Mouse (Mus musculus): ENCODE data around the gene Adra1d. TPM values are rescaled to one million over a fixed set of nuclear protein-coding genes. Genes with fewer than 3 reads are reported as not detected.

The Adra1d gene
- 10 to 100 TPM; 89.5 to 98.6 TPM for total RNA-seq (2021)
- long read RNA-seq, experiment 1, transcript Adra1d-201 (2 exons, 1,899 nt), result major isoform, 44 of 44 reads
- long read RNA-seq, experiment 1, partial matches to known transcripts, result 0 of 44 reads
- long read RNA-seq, experiment 1, other reads (novel, unspliced or antisense), result 0 of 44 reads
- long read RNA-seq, experiment 2, transcript Adra1d-201 (2 exons, 1,899 nt), result major isoform, 52 of 52 reads
- long read RNA-seq, experiment 2, partial matches to known transcripts, result 0 of 52 reads
- long read RNA-seq, experiment 2, other reads (novel, unspliced or antisense), result 0 of 52 reads

GRCm38 (mm10) chr2:131561891-131562585 is at the start of gene Adra1d:
Gene Adra1d, minus strand, starts transcription at chr2:131562283.
- Histone ChIP-seq H3K27ac (peak within 1 kb of the TSS; percentile 98), H3K4me3 (peak within 1 kb of the TSS; percentile 73)
- TF ChIP-seq CTCF (conservative IDR thresholded peaks at IDR 0.05), result no peak
- DNase-seq (ENCODE audit: low spot score in 2 of 2), result no peak

GRCm38 (mm10) chr2:131601881-131602280 is 39.8 kb upstream of the Adra1d start:
- no peak for TF ChIP-seq CTCF (conservative IDR thresholded peaks at IDR 0.05)
- Histone ChIP-seq H3K27ac (no peak overlapping the region), H3K4me3 (no peak overlapping the region)
- DNase-seq (ENCODE audit: low spot score in 2 of 2), result no peak

- H3K4me3 ChIP-seq, result no peak overlapping the region
- H3K27ac ChIP-seq, result no peak overlapping the region
- no peak for DNase-seq (ENCODE audit: low spot score in 2 of 2)
- no peak for TF ChIP-seq CTCF (conservative IDR thresholded peaks at IDR 0.05)
Measured at GRCm38 (mm10) chr2:131594871-131595270, 32.8 kb upstream of the Adra1d start.

- no peak for TF ChIP-seq CTCF (conservative IDR thresholded peaks at IDR 0.05)
- peak in 1 of 2 experiments; percentile 60 for DNase-seq (ENCODE audit: low spot score in 2 of 2)
- Histone ChIP-seq H3K4me3 (no peak overlapping the region), H3K27ac (peak overlapping the region; percentile 84)
Measured at GRCm38 (mm10) chr2:131587521-131587920, 25.4 kb upstream of the Adra1d start.

GRCm38 (mm10) chr2:131581506-131581905 is 19.4 kb upstream of the Adra1d start:
- Histone ChIP-seq H3K4me3 (no peak overlapping the region), H3K27ac (no peak overlapping the region)
- DNase-seq (ENCODE audit: low spot score in 2 of 2), result no peak
- no peak for TF ChIP-seq CTCF (conservative IDR thresholded peaks at IDR 0.05)

GRCm38 (mm10) chr2:131562586-131563122 is 571 bp upstream of the Adra1d start:
- H3K4me3 ChIP-seq, result peak overlapping the region; percentile 73
- H3K27ac ChIP-seq, result peak overlapping the region; percentile 98
- peak; percentile 76 to 77 for DNase-seq (ENCODE audit: low spot score in 2 of 2)
- peak; percentile 92 for TF ChIP-seq CTCF (conservative IDR thresholded peaks at IDR 0.05)

GRCm38 (mm10) chr2:131561344-131561870 is 676 bp downstream of the Adra1d start:
- no peak for DNase-seq (ENCODE audit: low spot score in 2 of 2)
- H3K4me3 ChIP-seq, result peak overlapping the region; percentile 73
- peak overlapping the region; percentile 98 for H3K27ac ChIP-seq
- TF ChIP-seq CTCF (conservative IDR thresholded peaks at IDR 0.05), result no peak

- no peak for DNase-seq (ENCODE audit: low spot score in 2 of 2)
- Histone ChIP-seq H3K4me3 (peak overlapping the region; percentile 73), H3K27ac (peak overlapping the region; percentile 98)
- TF ChIP-seq CTCF (conservative IDR thresholded peaks at IDR 0.05), result no peak
Measured at GRCm38 (mm10) chr2:131560205-131560919, 1.7 kb downstream of the Adra1d start.

- no peak for DNase-seq (ENCODE audit: low spot score in 2 of 2)
- Histone ChIP-seq H3K27ac (peak overlapping the region; percentile 71), H3K4me3 (peak overlapping the region; percentile 73)
- no peak for TF ChIP-seq CTCF (conservative IDR thresholded peaks at IDR 0.05)
Measured at GRCm38 (mm10) chr2:131557896-131558295, 4.2 kb downstream of the Adra1d start.

GRCm38 (mm10) chr2:131552736-131553400 is 9.2 kb downstream of the Adra1d start:
- no peak overlapping the region for H3K27ac ChIP-seq
- DNase-seq (ENCODE audit: low spot score in 2 of 2), result no peak
- no peak for TF ChIP-seq CTCF (conservative IDR thresholded peaks at IDR 0.05)

GRCm38 (mm10) chr2:131551701-131552620 is 10.1 kb downstream of the Adra1d start:
- no peak for DNase-seq (ENCODE audit: low spot score in 2 of 2)
- H3K27ac ChIP-seq, result no peak overlapping the region
- no peak for TF ChIP-seq CTCF (conservative IDR thresholded peaks at IDR 0.05)
- H3K4me3 ChIP-seq, result no peak overlapping the region

More at GRCm38 (mm10) chr2:131552736-131553400, 9.2 kb downstream of the Adra1d start:
- no peak overlapping the region for H3K4me3 ChIP-seq

Measured in layer of hippocampus, adult 2 months (tissue).